Mouse (Mus musculus) liver, embryonic 14.5 days (tissue): ENCODE results near the gene 4933430I17Rik.

Experiments used
- CTCF ChIP-seq: IDR thresholded peaks from 2 replicates; pipeline ENCODE4 v1.5.1; 2016; ENCODE audit warnings: antibody characterized with exemption, low read depth, control low read depth
- EP300 ChIP-seq: IDR thresholded peaks from 2 replicates; pipeline ENCODE4 v1.6.1; 2016; ENCODE audit warnings: antibody characterized with exemption, low read depth

- TF ChIP-seq CTCF (no peak), EP300 (no peak)
These were observed 39.6 kb upstream of the 4933430I17Rik start for GRCm38 (mm10) chr4:62485450-62486161.
